Mouse (Mus musculus) telencephalon, adult 2 months (tissue): ENCODE measurements around the gene Prpsap1.
A peak's percentile ranks its signal among the peaks of the same experiment; 100 is the strongest.

Source experiments
- DNase-seq: peaks from one replicate; pipeline ENCODE4 v3.0.0-alpha.2; 2011; ENCODE audit warnings: low read depth, low spot score

Gene Prpsap1

GRCm38 (mm10) chr11:116493795-116494252 lies at the start of gene Prpsap1:
Gene Prpsap1 (minus strand): TSS chr11:116494202.
- DNase-seq, result no peak

GRCm38 (mm10) chr11:116543110-116543509 lies 49.1 kb upstream of the Prpsap1 start:
- no peak for DNase-seq

GRCm38 (mm10) chr11:116541183-116541582 lies 47.2 kb upstream of the Prpsap1 start:
- DNase-seq, result no peak

- no peak for DNase-seq
Measured at GRCm38 (mm10) chr11:116538142-116538735, 44.2 kb upstream of the Prpsap1 start.

- DNase-seq, result no peak
Measured at GRCm38 (mm10) chr11:116537388-116537787, 43.4 kb upstream of the Prpsap1 start.

- no peak for DNase-seq
Measured at GRCm38 (mm10) chr11:116536685-116537084, 42.7 kb upstream of the Prpsap1 start.

GRCm38 (mm10) chr11:116534154-116534865 lies 40.3 kb upstream of the Prpsap1 start:
- DNase-seq, result peak; percentile 33

- no peak for DNase-seq
Measured at GRCm38 (mm10) chr11:116533341-116534153, 39.5 kb upstream of the Prpsap1 start.

- no peak for DNase-seq
Measured at GRCm38 (mm10) chr11:116532810-116533338, 38.9 kb upstream of the Prpsap1 start.

GRCm38 (mm10) chr11:116532262-116532809 lies 38.3 kb upstream of the Prpsap1 start:
- DNase-seq, result no peak

GRCm38 (mm10) chr11:116531371-116532191 lies 37.6 kb upstream of the Prpsap1 start:
- no peak for DNase-seq

- DNase-seq, result no peak
Measured at GRCm38 (mm10) chr11:116530187-116531147, 36.5 kb upstream of the Prpsap1 start, which contains the start of gene Sphk1. Gene Sphk1 (plus strand): TSS chr11:116530925.

- DNase-seq, result no peak
Measured at GRCm38 (mm10) chr11:116528636-116529320, 34.8 kb upstream of the Prpsap1 start.

- no peak for DNase-seq
Measured at GRCm38 (mm10) chr11:116523699-116524189, 29.7 kb upstream of the Prpsap1 start.

- DNase-seq, result no peak
Measured at GRCm38 (mm10) chr11:116522886-116523698, 29.1 kb upstream of the Prpsap1 start.

- DNase-seq, result no peak
Measured at GRCm38 (mm10) chr11:116522046-116522445, 28.0 kb upstream of the Prpsap1 start.

GRCm38 (mm10) chr11:116521143-116521542 lies 27.1 kb upstream of the Prpsap1 start:
- DNase-seq, result no peak

- DNase-seq, result no peak
Measured at GRCm38 (mm10) chr11:116518482-116518881, 24.5 kb upstream of the Prpsap1 start.
